In the genomic region with DNA sequence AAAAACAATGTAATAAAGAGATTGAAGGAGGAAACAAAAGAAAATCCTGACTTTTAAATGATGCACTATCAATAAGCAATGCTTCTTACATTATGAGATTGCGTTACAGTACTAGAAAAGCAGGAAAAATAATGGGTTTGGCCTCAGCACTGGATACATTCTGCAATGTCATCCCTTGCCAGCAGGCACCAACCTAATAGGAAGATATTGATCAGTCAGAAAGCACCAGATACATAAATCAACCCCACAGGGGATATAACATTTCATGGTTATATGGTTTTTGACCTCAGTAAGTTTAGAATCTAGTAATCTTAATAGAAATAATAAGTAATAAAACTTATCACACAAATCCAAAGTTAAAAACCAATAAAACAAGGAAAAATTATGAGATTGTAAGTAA, we compare ENCODE assay signal across 24 mouse cellular contexts. TPM values are rescaled to one million over a fixed set of nuclear protein-coding genes. Genes with fewer than 3 reads are reported as not detected.
A peak's percentile ranks its signal among the peaks of the same experiment; 100 is the strongest.
DNase-seq lines count a peak whose midpoint lies in the region; ATAC-seq and TF ChIP-seq lines count a peak whose summit lies in the region.
"Had no signal": no experiment of that assay in that cellular context is flagged by ENCODE, and none has a peak within 500 bp of the region (broad histone marks: within the 10 kb centered on the region; RNA-seq: fewer than 3 reads in every experiment).

No protein-coding gene starts in this region.

- H3K4me2 ChIP-seq in hindbrain, embryonic 13.5 days: peak overlapping the region; percentile 60
- H3K4me2 ChIP-seq in midbrain, embryonic 15.5 days: peak overlapping the region; percentile 45
- H3K4me2 ChIP-seq: limb, embryonic 15.5 days; lung, embryonic 14.5 days had no signal

- no peaks in the 10 kb centered on the region for H3K27me3 ChIP-seq in cerebellum, adult 2 months (ENCODE audit: control insufficient read depth, insufficient read depth, low read length)
- no peaks in the 10 kb centered on the region for H3K27me3 ChIP-seq in hindbrain, embryonic 13.5 days
- H3K27me3 ChIP-seq in hindbrain, embryonic 10.5 days (ENCODE audit: insufficient read depth, poor library complexity, severe bottlenecking): no peaks in the 10 kb centered on the region
- no peaks in the 10 kb centered on the region for H3K27me3 ChIP-seq in midbrain, embryonic 15.5 days (replicated peaks)

- H3K36me3 ChIP-seq in hindbrain, embryonic 13.5 days: no peaks in the 10 kb centered on the region
- H3K36me3 ChIP-seq in hindbrain, embryonic 10.5 days: no peaks in the 10 kb centered on the region
- no peaks in the 10 kb centered on the region for H3K36me3 ChIP-seq in midbrain, embryonic 15.5 days (replicated peaks)
- H3K36me3 ChIP-seq: limb, embryonic 15.5 days had no signal

- peaks cover 5% of the 10 kb centered on the region; the same call in 1 of the 2 replicates for H3K4me1 ChIP-seq in cerebellum, adult 2 months (ENCODE audit: control insufficient read depth, insufficient read depth, low read length)
- peaks cover 38% of the 10 kb centered on the region for H3K4me1 ChIP-seq in hindbrain, embryonic 13.5 days (replicated peaks)
- H3K4me1 ChIP-seq in hindbrain, embryonic 10.5 days (replicated peaks): peaks cover 26% of the 10 kb centered on the region
- H3K4me1 ChIP-seq in midbrain, embryonic 15.5 days: peaks cover 23% of the 10 kb centered on the region

- TF ChIP-seq POLR2A in cerebellum, adult 2 months (IDR thresholded peaks at IDR 0.05; ENCODE audit: borderline replicate concordance, insufficient read depth, low read length): no peak

- 11% methylated on average over 1 of the region's 1 CpGs for WGBS in cerebellum, adult 2 months
- 69% methylated on average over 1 of the region's 1 CpGs for WGBS in hindbrain, embryonic 13.5 days
- 88% methylated on average over 1 of the region's 1 CpGs for WGBS in hindbrain, embryonic 10.5 days
- 66% methylated on average over 1 of the region's 1 CpGs for WGBS in midbrain, embryonic 15.5 days

- no peak for ATAC-seq in hindbrain, embryonic 13.5 days (ENCODE audit: low FRiP score)
- ATAC-seq in midbrain, embryonic 15.5 days (replicated peaks): no peak
- ATAC-seq: forebrain, embryonic 14.5 days; inflammation-experienced regulatory T-cells, adult 6 months had no signal

- DNase-seq in cerebellum, adult 2 months: no peak
- DNase-seq in cerebellum, adult 18-20 months: no peak
- DNase-seq in hindbrain, embryonic 10.5 days (ENCODE audit: low spot score): no peak
- peak; percentile 34 for DNase-seq in MN1 (ENCODE audit: low spot score)
- DNase-seq in adrenal gland, postnatal 36 days: no peak
- DNase-seq in layer of hippocampus, postnatal 25 days (ENCODE audit: extremely low spot score in 1 of 2, low spot score in 1 of 2): no peak
- DNase-seq: adrenal gland, postnatal 10 days; cerebellum, adult 9-11 months; gastrocnemius, postnatal 25 days; heart, adult 2 months; kidney, adult 18-20 months; lung, embryonic 14.5 days; thymus, adult 18-20 months; thymus, postnatal 36 days had no signal

- TF ChIP-seq CTCF in cerebellum, adult 2 months (IDR thresholded peaks at IDR 0.05; ENCODE audit: borderline replicate concordance, insufficient read depth, low read depth, low read length): no peak

- H3K9me3 ChIP-seq in hindbrain, embryonic 13.5 days: no peaks in the 10 kb centered on the region
- H3K9me3 ChIP-seq in hindbrain, embryonic 10.5 days: no peaks in the 10 kb centered on the region
- no peaks in the 10 kb centered on the region for H3K9me3 ChIP-seq in midbrain, embryonic 15.5 days
- H3K9me3 ChIP-seq: limb, embryonic 15.5 days; megakaryocyte, embryonic 14.5 days had no signal

- H3K4me3 ChIP-seq in cerebellum, adult 2 months (replicated peaks; ENCODE audit: insufficient read depth, low read depth, low read length): peak overlapping the region; percentile 75
- H3K4me3 ChIP-seq in hindbrain, embryonic 13.5 days: peak overlapping the region; percentile 32; the same call in 1 of the 2 replicates
- H3K4me3 ChIP-seq in hindbrain, embryonic 10.5 days: no peak overlapping the region
- no peak overlapping the region for H3K4me3 ChIP-seq in midbrain, embryonic 15.5 days
- H3K4me3 ChIP-seq: heart, adult 2 months; limb, embryonic 15.5 days; megakaryocyte, embryonic 14.5 days had no signal

- no peak overlapping the region for H3K9ac ChIP-seq in hindbrain, embryonic 13.5 days
- H3K9ac ChIP-seq in midbrain, embryonic 15.5 days: no peak overlapping the region
- H3K9ac ChIP-seq: limb, embryonic 15.5 days; liver, embryonic 14.5 days; lung, embryonic 14.5 days had no signal

- H3K27ac ChIP-seq in cerebellum, adult 2 months (ENCODE audit: insufficient read depth, low read length): no peak overlapping the region
- no peak overlapping the region for H3K27ac ChIP-seq in hindbrain, embryonic 13.5 days
- no peak overlapping the region for H3K27ac ChIP-seq in hindbrain, embryonic 10.5 days
- H3K27ac ChIP-seq in midbrain, embryonic 15.5 days: no peak overlapping the region
- H3K27ac ChIP-seq: heart, adult 2 months; kidney, postnatal 0 days; limb, embryonic 15.5 days; liver, embryonic 14.5 days had no signal

RNA-seq across cellular contexts. Expression of a gene that starts 3.1 kb away (rescaled TPM):
- 2,833 and 3,013 TPM in 2 replicates for polyA plus RNA-seq in cerebellum, adult 2 months (2012; rRNA removed)
- 134 and 141 TPM in 2 replicates for polyA plus RNA-seq in hindbrain, embryonic 13.5 days (2015; fragmentation: Nextera tagmentation; extraction: Ambion mirVana)
- polyA plus RNA-seq in hindbrain, embryonic 10.5 days (2016; fragmentation: Nextera tagmentation; extraction: Ambion mirVana): 27.8 and 39.4 TPM in 2 replicates
- 148 and 162 TPM in 2 replicates for polyA plus RNA-seq in midbrain, embryonic 15.5 days (2015; fragmentation: Nextera tagmentation; extraction: Ambion mirVana)
- 10 to 100 TPM; 28.9 to 31.8 TPM for total RNA-seq in adrenal gland, postnatal 36 days (2021)
- total RNA-seq in layer of hippocampus, postnatal 25 days (2021): 1,000 to 10,000 TPM; 1,881 to 1,910 TPM
- total RNA-seq: heart, postnatal 25 days; neutrophil, adult 5-6 weeks had no signal
- polyA plus RNA-seq: inflammation-experienced regulatory T-cells, adult 6 months had no signal

Comparison
In these comparisons a context has a peak if more than half of its experiments do, and no peak if none do; other contexts are left out.
1. H3K4me3 ChIP-seq: peak in cerebellum, adult 2 months (single experiment) and hindbrain, embryonic 13.5 days (single experiment); none in hindbrain, embryonic 10.5 days (single experiment) and midbrain, embryonic 15.5 days (single experiment).
2. RNA of a gene that starts 3.1 kb away (polyA plus RNA-seq): 2,833 to 3,013 TPM in cerebellum, adult 2 months; 148 to 162 TPM in midbrain, embryonic 15.5 days, 134 to 141 TPM in hindbrain, embryonic 13.5 days and 27.8 to 39.4 TPM in hindbrain, embryonic 10.5 days; every median in the first group is over 10 times any median in the second.